Mouse (Mus musculus): ENCODE measurements around the gene Nrn1l. TPM values are rescaled to one million over a fixed set of nuclear protein-coding genes. Genes with fewer than 3 reads are reported as not detected.

Nrn1l gene
- 1.1 to 3.8 TPM (median 1.4 TPM) in 4 replicates for total RNA-seq (2023)

GRCm38 (mm10) chr8:105893339-105893738 lies at the start of gene Nrn1l:
Gene Nrn1l, plus strand, starts transcription at chr8:105893567.

GRCm38 (mm10) chr8:105853178-105853577 lies 40.2 kb upstream of the Nrn1l start, which contains the start of gene Cenpt:
Gene Cenpt, minus strand, starts transcription at chr8:105853278.

GRCm38 (mm10) chr8:105854715-105855216 lies 38.6 kb upstream of the Nrn1l start, which contains the start of gene Thap11:
Gene Thap11, plus strand, starts transcription at chr8:105855132.

GRCm38 (mm10) chr8:105860143-105860981 lies 33.0 kb upstream of the Nrn1l start, which contains the start of gene Nutf2:
Gene Nutf2, plus strand, starts transcription at chr8:105860580.

GRCm38 (mm10) chr8:105880754-105881520 lies 12.4 kb upstream of the Nrn1l start, which contains the start of gene Edc4:
Gene Edc4, plus strand, starts transcription at chr8:105880881.

DNA sequence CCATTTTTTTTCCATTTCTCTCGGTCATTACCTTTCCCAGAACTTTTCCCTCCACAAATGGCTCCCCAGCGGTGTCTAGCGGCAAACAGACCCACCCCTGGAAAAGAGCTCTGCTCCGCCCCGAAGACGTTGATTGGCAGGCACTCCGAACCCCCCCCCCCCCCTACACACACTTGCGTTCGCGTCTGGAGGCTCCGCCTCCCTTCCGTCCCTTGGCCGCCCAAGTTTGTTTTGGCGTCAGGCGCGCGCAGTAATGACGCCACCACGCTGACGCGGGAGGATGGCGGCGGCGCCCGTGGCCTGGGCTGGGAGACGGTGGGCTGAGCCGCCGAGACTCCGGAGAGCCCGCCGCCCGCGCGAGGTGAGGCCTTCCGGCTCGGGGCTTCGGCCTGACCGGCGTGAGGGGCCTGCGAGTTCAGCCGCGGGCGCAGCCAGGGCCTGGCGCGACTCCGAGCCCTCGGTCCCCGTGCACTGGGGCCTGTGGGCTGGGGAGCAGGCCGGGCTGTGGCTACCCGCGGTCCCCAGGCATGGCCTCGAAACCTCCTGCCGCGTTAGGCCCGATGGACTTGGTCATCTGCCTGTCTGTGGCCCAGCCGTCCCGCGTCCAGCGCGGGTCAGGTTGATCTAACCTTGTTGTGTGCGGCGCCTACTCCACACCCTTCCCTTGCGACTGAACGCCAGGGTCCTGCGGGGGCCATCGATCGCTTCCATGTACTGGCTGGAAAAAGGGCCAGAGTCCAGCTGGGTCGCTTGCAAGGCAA lies 7.0 kb downstream of the Nrn1l start, which contains the start of gene Pskh1:
Gene Pskh1, plus strand, starts transcription at position 262 of the 761 bp plus-strand sequence.

DNA sequence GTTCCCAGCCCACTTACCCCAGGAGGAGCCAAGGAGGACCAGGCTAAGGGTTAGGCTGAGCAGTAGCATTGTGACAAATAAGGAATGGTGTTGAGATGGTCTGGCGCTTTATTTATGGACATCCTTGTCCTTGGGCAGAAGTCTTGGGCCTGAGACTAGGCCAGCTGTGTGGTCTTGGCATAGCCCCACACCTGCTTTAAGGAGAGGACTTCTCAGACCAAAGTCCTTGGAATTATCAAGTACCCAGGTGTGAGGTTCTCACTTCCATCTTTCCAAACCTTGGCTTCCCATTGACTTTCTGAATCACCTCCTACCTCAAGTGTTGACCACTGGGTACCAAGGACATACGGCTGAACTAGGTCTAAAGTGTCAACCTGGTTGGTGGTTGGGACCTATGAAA lies 40.4 kb downstream of the Nrn1l start, which contains the start of gene Ctrl:
Gene Ctrl, minus strand, starts transcription at position 101 of the 400 bp plus-strand sequence.

GRCm38 (mm10) chr8:105938306-105938669 lies 44.9 kb downstream of the Nrn1l start, which contains the start of gene Psmb10:
Gene Psmb10, minus strand, starts transcription at chr8:105938444.

DNA sequence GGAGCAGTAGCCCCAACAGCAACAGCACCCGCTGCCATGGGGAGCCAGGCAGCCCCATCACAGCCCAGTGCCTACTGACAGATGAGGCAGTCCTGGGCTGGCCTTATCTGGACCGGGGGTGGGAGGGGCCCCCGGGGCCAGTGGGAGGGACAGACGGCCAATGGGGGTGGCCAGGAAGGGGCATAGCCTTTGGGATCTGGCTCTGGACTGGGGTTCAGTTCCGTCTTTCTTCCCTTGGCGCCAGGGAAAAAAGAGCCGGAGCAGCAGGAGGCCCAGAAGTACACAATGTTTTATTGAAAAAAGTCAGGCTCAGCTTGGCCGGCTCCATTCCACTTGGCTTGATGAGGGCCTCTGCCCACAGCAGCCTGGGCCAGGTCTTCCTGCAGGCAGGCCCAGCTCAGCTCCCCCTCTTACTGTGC lies 50.0 kb downstream of the Nrn1l start, which contains the start of gene Lcat:
Gene Lcat, minus strand, starts transcription at position 62 of the 419 bp plus-strand sequence.

Other genes starting within 250 kb of the Nrn1l start
- gene Carmil2, start 207.3 kb upstream of the Nrn1l start, total RNA-seq (2023) = 141 to 151 TPM (median 147 TPM) in 4 replicates
- gene Acd, start 192.5 kb upstream of the Nrn1l start, total RNA-seq (2023) = 96.4 to 110 TPM (median 104 TPM) in 4 replicates
- gene Pard6a, start 192.4 kb upstream of the Nrn1l start, total RNA-seq (2023) = 14.0 to 21.8 TPM (median 19.9 TPM) in 4 replicates
- gene 4933405L10Rik, start 185.9 kb upstream of the Nrn1l start, total RNA-seq (2023) = not detected in 4 replicates
- gene Enkd1, start 185.4 kb upstream of the Nrn1l start, total RNA-seq (2023) = 2.0 to 3.9 TPM (median 3.7 TPM) in 4 replicates
- 0.94 to 2.8 TPM (median 1.7 TPM) in 4 replicates for gene Gfod2, start 134.9 kb upstream of the Nrn1l start, total RNA-seq (2023)
- gene Ranbp10, start 66.2 kb upstream of the Nrn1l start, total RNA-seq (2023) = 34.7 to 39.4 TPM (median 37.0 TPM) in 4 replicates
- gene Tsnaxip1, start 65.8 kb upstream of the Nrn1l start, total RNA-seq (2023) = 0.75 to 0.91 TPM (median 0.83 TPM) in 4 replicates
- gene Cenpt, start 40.3 kb upstream of the Nrn1l start, total RNA-seq (2023) = 14.4 to 20.3 TPM (median 16.1 TPM) in 4 replicates
- gene Thap11, start 38.4 kb upstream of the Nrn1l start, total RNA-seq (2023) = 12.8 to 17.1 TPM (median 14.2 TPM) in 4 replicates
- 18.1 to 38.7 TPM (median 36.1 TPM) in 4 replicates for gene Nutf2, start 33.0 kb upstream of the Nrn1l start, total RNA-seq (2023)
- gene Edc4, start 12.7 kb upstream of the Nrn1l start, total RNA-seq (2023) = 80.5 to 84.4 TPM (median 81.9 TPM) in 4 replicates
- gene Pskh1, start 6.9 kb downstream of the Nrn1l start, total RNA-seq (2023) = 23.0 to 24.7 TPM (median 23.5 TPM) in 4 replicates
- 1.5 to 3.5 TPM (median 1.8 TPM) in 4 replicates for gene Ctrl, start 40.3 kb downstream of the Nrn1l start, total RNA-seq (2023)
- gene Psmb10, start 44.9 kb downstream of the Nrn1l start, total RNA-seq (2023) = 122 to 142 TPM (median 126 TPM) in 4 replicates
- gene Lcat, start 49.8 kb downstream of the Nrn1l start, total RNA-seq (2023) = 0.97 TPM in 1 of 4 replicates, not detected in the others
- 13.1 to 17.6 TPM (median 13.2 TPM) in 4 replicates for gene Slc12a4, start 72.5 kb downstream of the Nrn1l start, total RNA-seq (2023)
- not detected in 4 replicates for gene Dpep3, start 85.9 kb downstream of the Nrn1l start, total RNA-seq (2023)
- gene Dus2, start 97.8 kb downstream of the Nrn1l start, total RNA-seq (2023) = 29.7 to 43.8 TPM (median 34.7 TPM) in 4 replicates
- not detected in 4 replicates for gene Dpep2nb, start 112.4 kb downstream of the Nrn1l start, total RNA-seq (2023)
- gene Ddx28, start 118.3 kb downstream of the Nrn1l start, total RNA-seq (2023) = 5.9 to 8.6 TPM (median 6.8 TPM) in 4 replicates
- gene Nfatc3, start 165.3 kb downstream of the Nrn1l start, total RNA-seq (2023) = 179 to 192 TPM (median 188 TPM) in 4 replicates
- gene Esrp2, start 243.4 kb downstream of the Nrn1l start, total RNA-seq (2023) = 1.0 TPM in 1 of 4 replicates, not detected in the others